Mouse (Mus musculus): ENCODE results near the gene A630076J17Rik.
A peak's percentile ranks its signal among the peaks of the same experiment; 100 is the strongest.

The A630076J17Rik gene

GRCm38 (mm10) chr3:107278479-107279269, 48.3 kb downstream of the A630076J17Rik start, which contains the start of gene Lamtor5:
TSS of gene Lamtor5 (plus strand) at chr3:107278858.
- peak; percentile 95 for DNase-seq (ENCODE audit: low read depth)
